Mouse (Mus musculus) lung, postnatal 10 days (tissue): Measurements from ENCODE around the gene Pakap.
"Not testable (repeated sequence)": the region's sequence is repeated elsewhere in the genome, so short reads cannot be mapped to it uniquely, and the experiment has no call there.

Source experiments
- DNase-seq: peaks from one replicate; pipeline ENCODE4 v3.0.0; 2021

Pakap gene

DNA sequence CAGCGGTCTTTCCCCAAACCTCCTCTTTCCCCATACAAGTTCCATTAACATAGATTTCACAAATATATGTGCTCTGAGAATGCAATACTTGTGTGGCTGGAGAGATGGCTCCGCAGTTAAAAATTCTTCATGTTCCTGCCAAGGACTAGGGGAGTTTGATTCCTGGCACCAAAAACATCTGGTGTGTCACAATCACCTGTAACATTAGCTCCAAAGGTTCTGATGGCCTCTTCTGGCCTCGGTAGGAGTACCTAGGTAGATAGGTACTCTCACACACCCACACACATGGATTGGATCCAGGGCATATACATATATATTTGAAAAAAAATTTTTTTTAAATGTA lies 318.9 kb downstream of the Pakap start:
- DNase-seq, result no peak

DNA sequence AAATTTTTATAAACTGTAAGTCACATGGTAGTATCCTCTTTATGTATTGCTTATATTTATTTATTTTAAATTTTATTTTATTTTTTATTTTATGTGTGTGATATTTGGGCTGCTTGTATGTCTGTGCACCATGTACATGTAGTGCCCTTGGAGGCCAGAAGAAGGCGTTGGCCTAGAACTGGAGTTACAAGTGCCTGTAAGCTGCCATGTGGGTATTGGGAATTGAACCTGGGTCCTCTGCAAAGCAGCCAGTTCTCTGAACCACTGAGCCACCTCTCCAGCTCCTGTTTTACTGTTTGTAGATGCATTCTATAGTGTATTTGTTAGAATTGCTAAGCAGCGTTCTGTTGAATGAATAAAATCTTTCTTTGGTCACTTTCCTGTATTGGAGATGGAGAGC lies 320.3 kb downstream of the Pakap start:
- DNase-seq, result no peak

GRCm38 (mm10) chr4:57888978-57889377 lies 321.0 kb downstream of the Pakap start:
- not testable (repeated sequence) for DNase-seq

- DNase-seq, result no peak
Observed at GRCm38 (mm10) chr4:57889773-57890172, 321.8 kb downstream of the Pakap start.

- no peak for DNase-seq
Observed at GRCm38 (mm10) chr4:57892001-57892586, 324.1 kb downstream of the Pakap start.

GRCm38 (mm10) chr4:57895140-57895539 lies 327.2 kb downstream of the Pakap start:
- DNase-seq, result no peak

DNA sequence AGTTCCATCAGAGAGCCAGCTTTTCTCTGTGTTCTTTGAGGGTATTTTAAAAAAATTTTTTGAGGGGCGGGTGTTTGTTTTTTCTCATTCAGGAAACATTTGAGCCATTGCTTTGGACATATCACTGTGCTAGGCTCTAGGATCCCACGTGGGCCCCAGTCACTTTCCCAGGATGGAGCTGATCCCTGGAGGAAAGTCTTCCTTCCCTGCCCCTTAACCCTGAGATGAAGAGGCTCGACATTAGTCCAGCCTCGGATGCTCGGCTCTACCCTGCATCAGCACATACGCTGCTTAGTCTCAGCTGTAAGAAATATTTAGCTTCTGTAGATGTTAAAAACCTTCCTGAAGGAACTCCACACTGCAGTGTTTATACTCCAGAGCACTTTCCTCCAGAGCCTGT lies 327.9 kb downstream of the Pakap start:
- no peak for DNase-seq

GRCm38 (mm10) chr4:57896631-57897030 lies 328.7 kb downstream of the Pakap start:
- DNase-seq, result no peak

- DNase-seq, result peak; percentile 68
Observed at GRCm38 (mm10) chr4:57901210-57901609, 333.2 kb downstream of the Pakap start.

- DNase-seq, result no peak
Observed at GRCm38 (mm10) chr4:57902619-57903018, 334.6 kb downstream of the Pakap start.

DNA sequence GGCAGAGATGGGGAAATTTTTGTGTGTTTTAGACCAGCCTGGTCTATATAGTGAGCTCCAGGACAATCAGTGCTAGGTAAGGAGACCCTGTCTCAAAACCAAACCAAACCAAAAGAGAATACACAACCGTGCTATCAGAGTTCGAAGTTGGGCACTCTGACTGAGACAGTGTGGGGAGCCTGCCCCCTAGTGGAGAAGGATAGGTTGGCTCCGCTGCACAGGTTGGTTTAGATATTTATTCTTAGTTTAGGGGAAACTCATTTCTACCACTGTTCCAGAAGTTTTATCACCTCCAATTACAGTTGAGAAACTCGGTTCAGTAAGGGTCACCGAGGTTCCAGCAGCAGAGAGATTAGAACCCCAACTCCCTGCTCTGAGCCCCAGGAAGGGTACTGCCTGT lies 336.2 kb downstream of the Pakap start:
- DNase-seq, result peak; percentile 79

DNA sequence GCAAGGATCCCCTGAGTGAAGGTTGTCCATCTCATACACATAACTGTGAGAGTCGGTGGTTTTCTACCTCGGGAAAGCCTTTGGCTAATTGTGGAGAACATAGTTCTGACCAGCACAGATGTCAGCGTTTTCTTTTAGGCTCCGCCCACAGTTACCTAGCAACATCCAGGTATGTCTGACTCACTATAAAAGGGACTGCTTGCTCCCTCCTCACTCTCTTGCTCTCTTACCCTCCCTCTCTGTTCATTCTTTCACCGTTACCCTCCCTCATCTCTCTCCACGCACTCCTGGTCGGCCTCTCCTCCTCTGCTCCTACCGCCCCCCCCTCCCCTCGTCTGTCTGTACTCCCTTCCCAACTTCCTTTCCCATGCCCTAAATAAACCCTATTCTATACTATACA lies 336.7 kb downstream of the Pakap start:
- peak; percentile 51 for DNase-seq

GRCm38 (mm10) chr4:57906708-57907107 lies 338.7 kb downstream of the Pakap start:
- DNase-seq, result no peak

DNA sequence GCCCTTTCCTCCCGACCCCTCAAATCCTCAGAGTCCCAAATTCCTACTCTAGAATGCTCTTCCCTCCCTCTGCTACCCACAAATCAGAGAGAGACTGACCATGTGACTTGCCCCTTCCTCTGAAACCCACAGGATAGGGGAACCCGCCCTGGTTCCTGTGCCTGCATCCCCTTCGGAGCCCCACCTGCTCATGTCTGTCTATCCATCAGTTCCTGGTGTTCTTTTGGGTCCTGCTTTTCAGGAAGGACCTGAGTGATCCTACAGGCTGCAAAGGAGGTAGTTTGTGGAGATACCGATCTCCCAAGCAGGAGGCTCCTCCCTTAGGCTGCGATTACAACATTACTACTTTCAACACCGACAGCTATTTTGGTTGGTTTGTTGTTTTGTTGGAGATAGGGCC lies 340.9 kb downstream of the Pakap start:
- no peak for DNase-seq

GRCm38 (mm10) chr4:57913021-57913420 lies 345.0 kb downstream of the Pakap start:
- no peak for DNase-seq

GRCm38 (mm10) chr4:57914193-57915190 lies 346.5 kb downstream of the Pakap start:
- no peak for DNase-seq

DNA sequence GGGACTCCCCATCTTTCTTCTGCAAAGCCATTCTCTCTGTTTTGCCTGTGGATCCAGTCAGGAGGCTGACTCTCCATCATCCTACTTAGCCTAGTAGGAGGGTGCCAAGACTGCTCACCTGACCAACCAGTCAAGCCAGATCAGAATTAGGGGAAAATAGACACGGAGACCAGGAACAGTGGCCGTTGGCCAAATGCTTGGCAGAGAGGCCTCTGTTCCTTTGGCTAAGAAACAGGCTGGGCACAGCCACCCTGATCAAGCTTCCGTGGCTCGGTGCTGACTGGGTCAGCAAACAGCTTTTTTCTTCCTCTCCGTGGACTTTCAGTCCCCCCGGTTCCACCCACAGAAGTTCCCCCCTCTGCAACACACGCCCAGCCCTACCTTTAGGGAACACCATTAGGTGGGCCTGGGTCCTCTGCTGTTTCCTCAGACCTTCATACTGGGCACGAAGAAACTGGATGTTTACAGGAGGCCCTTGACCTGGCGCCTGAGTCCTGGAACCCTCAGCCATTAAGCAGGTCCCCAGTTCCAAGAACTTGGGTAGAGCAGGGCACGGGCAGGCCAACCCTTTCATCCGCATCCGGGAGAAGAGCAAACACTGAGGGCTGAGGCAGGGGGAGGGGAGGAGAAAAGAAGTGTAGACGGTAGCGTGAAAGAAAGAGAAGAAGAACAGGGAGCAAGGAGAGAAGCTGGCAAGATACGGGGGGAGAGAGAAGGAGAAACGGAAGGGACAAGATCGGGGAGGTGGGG lies 347.4 kb downstream of the Pakap start:
- peak; percentile 49 for DNase-seq

DNA sequence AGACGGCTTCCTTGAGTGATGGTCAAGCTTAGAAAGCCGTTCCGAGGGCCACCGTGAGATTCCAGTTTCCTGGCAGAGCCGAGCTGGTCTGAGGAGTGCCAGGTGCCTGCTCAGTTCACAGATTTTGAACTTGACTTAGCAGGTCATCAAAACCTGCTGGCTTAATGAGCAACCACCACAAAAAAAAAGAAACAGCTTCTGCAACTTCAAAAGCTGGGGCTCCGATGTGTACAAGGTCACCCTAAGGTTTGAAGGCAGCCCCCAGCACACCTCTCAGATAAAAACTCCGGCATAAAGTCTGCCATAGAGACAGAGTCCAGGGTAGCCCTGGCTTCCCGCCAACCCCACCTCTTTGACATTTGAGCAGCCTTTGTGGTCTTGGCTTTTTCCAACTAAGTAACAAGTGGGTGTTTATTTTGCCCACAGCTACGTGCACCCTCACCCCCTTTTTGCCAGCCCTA lies 348.3 kb downstream of the Pakap start, which contains the start of gene D630039A03Rik:
Gene D630039A03Rik, minus strand, starts transcription at position 97 of the 461 bp plus-strand sequence.
- DNase-seq, result peak; percentile 28

DNA sequence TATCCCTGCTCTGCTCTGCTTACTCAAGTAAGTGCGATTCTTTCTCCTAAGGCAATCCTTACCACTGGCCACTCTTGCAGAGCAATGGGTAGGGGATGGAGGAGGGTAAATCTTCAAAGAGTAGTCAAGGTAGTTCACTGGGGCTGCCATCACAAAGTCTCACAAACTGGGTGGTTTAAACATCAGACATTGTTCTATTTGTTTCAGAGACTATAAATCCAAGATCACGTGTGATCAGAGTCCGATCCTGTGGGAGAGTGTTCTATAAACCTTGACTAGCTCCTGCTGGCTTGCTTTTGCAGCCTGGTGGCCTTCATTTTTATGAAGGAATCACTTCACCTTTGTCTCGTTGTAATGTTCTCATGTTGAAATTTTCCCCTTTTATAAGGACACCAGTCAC lies 348.7 kb downstream of the Pakap start:
- DNase-seq, result no peak

- DNase-seq, result no peak
Observed at GRCm38 (mm10) chr4:57919494-57920423, 351.8 kb downstream of the Pakap start.

GRCm38 (mm10) chr4:57920522-57920921 lies 352.5 kb downstream of the Pakap start:
- no peak for DNase-seq

GRCm38 (mm10) chr4:57922171-57922570 lies 354.2 kb downstream of the Pakap start:
- no peak for DNase-seq
